Mouse (Mus musculus): Measurements from ENCODE around the gene Olfr169.
"Not testable (repeated sequence)": the region's sequence is repeated elsewhere in the genome, so short reads cannot be mapped to it uniquely, and the experiment has no call there.

DNA sequence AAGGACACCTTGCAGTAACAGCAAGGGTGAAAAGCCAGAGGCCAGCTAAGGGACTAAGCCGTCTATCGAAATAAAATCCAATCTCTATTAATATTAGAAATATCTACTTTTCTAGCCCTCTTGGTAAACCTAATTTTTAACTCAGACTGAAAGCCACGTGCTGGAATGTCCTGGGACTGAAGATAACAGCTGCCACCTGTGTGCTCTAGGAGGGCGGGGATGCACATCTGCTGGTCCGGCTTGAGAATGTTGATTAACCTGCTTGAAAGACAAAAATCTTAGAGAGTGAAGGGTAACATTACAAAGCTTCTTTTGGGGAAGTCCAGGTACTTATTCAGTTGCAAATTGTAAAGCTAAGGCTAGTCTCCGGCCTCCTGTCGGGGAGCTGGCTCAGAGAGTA lies 18.2 kb downstream of the Olfr169 start:
- not testable (repeated sequence) for TF ChIP-seq CTCF (IDR thresholded peaks at IDR 0.05; ENCODE audit: borderline replicate concordance, insufficient read depth, low read depth, low read length); POLR2A (IDR thresholded peaks at IDR 0.05; ENCODE audit: borderline replicate concordance, insufficient read depth, low read length)
